Mouse (Mus musculus): ENCODE measurements around the gene Pdcd1.
"Not testable (repeated sequence)": the region's sequence is repeated elsewhere in the genome, so short reads cannot be mapped to it uniquely, and the experiment has no call there.

Pdcd1 gene

DNA sequence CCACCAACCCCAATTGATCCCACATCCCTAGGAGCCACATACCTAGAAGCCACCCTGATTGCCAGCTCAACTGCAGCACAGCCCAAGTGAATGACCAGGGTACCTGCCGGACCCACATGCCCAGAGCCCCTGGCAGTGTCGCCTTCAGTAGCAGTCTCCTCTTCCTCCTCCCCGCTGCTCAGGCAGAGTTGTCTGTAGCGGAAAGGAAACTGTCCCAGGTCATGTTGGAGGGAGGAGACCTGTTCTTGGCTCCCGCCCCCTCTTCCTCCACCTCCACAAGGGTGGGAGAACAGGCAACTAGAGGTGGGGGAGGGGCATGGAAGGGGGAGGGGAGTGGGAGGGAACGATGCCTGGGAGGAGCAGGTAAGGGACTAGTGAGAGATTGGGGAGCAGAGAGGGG is at the start of gene Pdcd1:
TSS of gene Pdcd1 (minus strand) at position 181 of the 400 bp plus-strand sequence.
- no peak for DNase-seq

DNA sequence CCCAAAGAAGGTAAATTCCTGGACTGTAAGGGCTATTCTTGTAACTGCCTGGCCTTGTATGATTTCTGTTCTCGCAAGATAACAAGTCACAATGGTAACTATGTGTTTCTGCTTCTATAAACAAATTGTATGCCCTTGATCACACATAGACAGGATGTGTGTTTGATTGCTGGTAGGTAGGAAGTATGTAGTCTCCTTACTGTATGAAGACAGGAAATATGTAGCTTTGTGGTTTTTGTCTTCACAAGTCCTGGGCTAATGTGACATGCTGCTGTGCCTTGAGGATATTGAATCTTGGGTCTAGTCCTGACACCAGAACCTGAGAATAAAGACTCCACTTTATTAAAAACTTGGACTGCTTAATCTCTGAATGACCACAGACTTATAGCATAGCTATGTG is 39.4 kb upstream of the Pdcd1 start:
- no peak for DNase-seq

DNA sequence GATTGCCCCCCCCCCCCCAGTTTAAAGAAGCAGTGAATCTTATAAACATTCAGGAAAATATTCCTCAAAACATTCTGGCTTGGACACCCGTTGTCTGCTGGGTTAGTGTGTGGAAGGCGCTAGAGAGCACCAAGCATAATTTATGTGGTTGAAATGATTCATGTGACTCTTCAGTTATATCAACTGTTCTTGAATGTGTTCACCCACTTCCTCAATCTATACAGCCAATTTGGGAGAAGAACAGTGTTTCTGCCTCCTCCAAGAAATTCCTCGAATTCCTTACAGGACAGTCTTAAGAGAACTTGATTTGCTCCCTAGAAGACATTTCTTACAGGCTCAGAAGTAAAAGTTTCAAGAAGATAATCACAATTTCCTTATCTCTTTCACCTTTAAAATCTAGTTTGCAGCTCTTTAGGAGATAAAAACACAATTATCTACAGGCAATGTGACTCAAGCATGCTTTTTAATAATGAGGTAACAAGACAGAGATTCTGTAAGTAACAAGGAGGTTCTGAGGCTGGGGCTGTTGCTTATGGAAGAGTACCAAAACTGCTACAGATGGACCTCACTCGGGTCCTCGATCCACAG is 34.1 kb upstream of the Pdcd1 start:
- no peak for DNase-seq

GRCm38 (mm10) chr1:94085324-94086105 is 33.2 kb upstream of the Pdcd1 start:
- no peak for DNase-seq

- peak; percentile 24 for DNase-seq
These were observed 29.4 kb upstream of the Pdcd1 start for GRCm38 (mm10) chr1:94081761-94082160.

DNA sequence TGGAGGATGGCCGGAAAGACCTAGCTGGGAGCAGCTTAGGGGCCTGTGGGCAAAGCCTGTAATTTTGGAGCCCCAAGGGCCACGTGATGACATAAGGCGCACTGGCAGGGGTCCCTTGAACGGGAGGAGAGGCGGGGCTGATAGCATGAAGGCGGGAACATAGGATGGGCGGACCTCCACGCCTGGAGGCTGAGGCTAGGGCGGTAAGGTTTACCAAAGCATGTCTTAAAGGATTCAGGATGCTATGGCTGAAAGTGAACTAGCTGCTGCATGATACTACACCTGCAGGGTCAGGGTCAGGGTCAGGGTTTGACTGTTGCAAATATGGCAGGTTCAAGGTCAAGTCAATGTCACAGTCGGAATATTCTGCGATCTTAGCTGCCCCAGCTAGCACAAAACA is 28.8 kb upstream of the Pdcd1 start:
- no peak for DNase-seq

DNA sequence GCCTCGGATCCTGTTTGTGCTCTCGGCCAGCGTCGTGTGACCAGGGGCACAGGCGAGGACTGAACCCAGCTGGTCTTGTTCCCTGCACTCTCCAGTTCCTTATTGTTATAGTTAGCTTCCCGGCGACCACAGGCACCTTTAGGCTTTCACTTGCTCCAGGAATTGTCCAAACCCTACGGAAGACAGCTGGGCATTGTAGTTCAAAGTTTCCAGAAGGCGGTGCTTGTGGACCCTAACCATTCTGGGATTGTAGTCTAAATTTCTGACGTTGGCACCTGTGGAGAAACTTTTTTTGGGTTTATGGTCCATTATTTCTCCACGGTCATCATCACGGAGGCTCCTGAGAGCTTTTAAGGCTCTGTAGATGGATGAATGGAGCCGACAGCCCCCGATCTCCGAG is 28.4 kb upstream of the Pdcd1 start:
- no peak for DNase-seq

DNA sequence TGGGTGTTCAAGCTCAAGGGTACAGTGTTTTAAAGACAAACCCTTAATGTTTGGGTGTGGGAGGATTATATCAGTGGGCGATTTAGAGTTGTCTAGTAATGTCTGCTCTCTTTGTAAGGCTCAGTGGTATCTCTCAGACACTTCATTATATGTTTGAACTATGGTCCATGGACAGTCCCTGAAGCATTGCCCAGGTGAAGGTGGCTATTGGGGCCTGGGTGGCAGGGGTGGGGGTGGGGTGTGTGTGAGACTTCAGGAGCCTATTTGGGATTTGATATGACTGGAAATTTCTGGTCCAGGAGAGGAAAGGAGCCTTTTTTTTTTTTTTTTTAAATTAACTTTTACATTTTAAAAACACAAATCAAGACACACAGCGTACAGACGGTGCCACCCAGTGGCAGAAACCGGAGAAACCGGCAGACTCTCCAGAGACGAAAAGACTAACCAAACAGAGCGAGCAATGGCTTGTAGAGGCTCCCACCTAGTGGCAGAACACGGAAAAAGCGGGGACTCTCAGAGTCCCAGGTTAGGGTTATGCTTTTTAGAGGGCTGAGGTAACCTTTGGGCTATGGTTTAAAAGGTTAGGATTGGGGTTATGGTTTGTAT is 26.6 kb upstream of the Pdcd1 start:
- peak; percentile 88 for DNase-seq

DNA sequence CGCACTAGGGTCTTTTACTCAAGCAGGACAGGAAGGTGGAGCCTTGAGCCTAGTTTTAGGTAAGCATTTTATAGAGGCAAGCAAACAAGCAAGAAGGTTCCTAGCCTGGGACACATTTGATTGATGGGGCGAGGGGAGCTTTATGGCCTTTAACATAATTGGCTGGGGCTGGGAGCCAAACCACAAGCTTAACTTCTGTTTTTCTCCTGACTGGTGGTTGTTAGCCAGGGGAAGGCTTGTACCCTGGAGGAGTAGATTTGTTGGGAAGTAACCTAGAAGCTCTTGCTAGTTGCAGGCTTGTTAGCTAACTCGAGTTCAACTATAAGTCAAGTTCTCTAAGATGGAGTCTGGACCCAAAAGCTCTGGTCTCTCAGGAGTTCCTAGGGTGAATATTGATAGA is 26.0 kb upstream of the Pdcd1 start:
- no peak for DNase-seq

- DNase-seq, result no peak
These were observed 24.3 kb upstream of the Pdcd1 start for GRCm38 (mm10) chr1:94076702-94077101.

DNA sequence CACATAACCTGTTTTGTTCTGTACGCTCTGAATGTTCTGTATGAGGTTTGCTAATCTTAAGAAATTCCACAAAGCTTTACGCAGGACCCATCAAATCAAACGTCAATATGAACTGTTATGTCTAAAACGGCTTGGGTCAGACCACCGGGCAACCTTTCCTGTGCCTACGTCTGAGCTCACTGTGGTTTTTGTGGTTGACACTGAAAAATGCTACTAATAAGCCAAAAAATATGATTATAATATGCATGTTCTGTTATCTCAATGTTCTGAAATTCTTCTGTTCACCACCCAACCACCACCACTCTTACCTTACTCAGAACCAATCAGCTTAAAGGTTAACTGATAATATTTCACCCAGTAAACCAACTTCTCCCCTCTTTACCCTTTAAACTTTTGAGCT is 22.4 kb upstream of the Pdcd1 start:
- no peak for DNase-seq

DNA sequence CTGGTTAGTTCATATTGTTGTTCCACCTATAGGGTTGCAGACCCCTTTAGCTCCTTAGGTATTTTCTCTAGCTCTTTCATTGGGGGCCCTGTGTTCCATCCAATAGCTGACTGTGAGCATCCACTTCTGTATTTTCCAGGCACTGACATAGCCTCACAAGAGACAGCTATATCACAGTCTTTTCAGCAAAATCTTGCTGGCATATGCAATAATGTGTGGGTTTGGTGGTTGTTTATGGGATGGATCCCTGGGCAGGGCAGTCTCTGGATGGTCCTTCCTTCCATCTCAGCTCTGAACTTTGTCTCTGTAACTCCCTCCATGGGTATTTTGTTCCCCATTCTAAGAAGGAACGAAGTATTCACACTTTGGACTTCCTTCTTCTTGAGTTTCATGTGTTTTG is 5.9 kb upstream of the Pdcd1 start:
- DNase-seq, result not testable (repeated sequence)

DNA sequence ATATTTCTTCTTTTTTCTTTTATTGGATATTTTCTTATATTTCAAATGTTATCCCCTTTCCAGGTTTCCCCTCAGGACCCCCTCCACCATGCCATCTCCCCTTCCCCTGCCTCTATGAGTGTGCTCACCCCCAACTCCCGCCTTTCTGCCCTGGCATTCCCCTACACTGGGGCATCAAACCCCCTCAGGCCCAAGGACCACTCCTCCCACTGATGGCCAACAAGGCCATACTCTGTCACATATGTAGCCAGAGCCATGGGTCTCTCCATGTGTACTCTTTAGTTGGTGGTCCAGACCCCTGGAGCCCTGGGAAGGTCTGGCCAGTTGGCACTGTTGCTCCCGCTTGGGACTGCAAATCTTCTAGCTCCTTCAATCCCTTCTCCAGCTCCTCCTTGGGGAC is 5.0 kb upstream of the Pdcd1 start:
- DNase-seq, result no peak

GRCm38 (mm10) chr1:94055966-94056365 is 3.6 kb upstream of the Pdcd1 start:
- DNase-seq, result no peak

DNA sequence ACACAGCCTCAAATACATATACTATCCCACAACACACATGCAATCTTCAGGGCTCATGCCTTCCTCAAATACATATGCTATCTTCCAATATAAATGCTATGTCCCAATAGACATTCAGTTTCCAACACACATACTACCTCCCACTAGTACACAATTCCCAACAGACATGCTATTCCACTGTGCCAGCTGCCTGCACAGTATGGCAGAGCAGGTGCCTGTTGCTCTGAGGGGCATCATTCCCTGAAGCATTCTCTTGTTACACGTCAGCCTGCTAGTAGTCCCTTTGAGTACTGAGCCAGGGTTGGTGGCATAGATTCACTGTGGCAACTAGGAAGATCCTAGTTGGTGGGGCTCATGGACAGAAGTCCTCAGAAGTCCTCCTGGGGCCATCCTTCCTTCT is 2.1 kb upstream of the Pdcd1 start:
- no peak for DNase-seq

- no peak for DNase-seq
These were observed 1.3 kb upstream of the Pdcd1 start for GRCm38 (mm10) chr1:94053530-94054216.

- DNase-seq, result no peak
These were observed 1.2 kb downstream of the Pdcd1 start for GRCm38 (mm10) chr1:94051104-94051503.

- no peak for DNase-seq
These were observed 5.8 kb downstream of the Pdcd1 start for GRCm38 (mm10) chr1:94046544-94046943.

GRCm38 (mm10) chr1:94045559-94045958 is 6.8 kb downstream of the Pdcd1 start:
- no peak for DNase-seq

GRCm38 (mm10) chr1:94040391-94040790 is 12.0 kb downstream of the Pdcd1 start:
- DNase-seq, result no peak

DNA sequence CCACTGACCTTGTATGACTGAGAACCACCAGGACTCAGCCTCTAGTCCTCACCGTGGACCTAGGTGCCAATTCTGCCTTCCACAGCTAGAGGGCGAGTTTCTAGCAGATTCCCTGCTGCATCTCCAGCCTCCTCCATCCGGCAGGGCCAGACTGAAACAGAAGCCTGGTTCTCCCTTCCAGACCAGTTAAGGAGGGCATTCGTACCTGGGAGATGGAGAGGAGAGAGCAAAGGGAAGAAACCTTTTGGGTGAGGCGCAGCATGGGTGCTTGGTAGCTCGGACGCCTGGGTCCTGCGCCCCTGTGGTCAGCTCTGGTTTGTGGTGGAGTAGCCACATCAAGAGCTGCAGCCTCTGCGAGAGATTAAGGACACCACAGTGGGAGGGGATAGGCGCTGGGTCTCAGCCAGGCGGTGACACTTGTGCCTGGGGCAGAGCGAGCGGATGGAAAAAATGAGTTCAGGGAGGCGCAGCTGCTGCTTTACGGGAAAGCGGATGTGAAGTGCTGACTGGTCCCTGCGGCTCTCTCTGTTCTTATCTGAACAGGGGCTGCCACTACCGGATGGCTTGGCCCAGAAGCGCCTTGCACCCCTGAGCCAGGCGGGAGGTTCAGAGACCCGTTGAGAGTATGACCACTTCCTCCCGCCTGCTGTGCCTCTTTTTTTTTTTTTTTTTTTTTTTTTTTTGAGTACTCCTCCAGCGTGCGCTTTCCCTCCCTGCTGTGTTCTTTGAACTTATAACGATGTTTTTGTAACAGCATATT is 17.2 kb downstream of the Pdcd1 start:
- peak; percentile 54 for DNase-seq

- DNase-seq, result no peak
These were observed 19.2 kb downstream of the Pdcd1 start for GRCm38 (mm10) chr1:94033075-94033602.

GRCm38 (mm10) chr1:94028741-94029140 is 23.6 kb downstream of the Pdcd1 start:
- DNase-seq, result no peak
